Mouse (Mus musculus) layer of hippocampus, adult 18-20 months (tissue): ENCODE results near the gene Otub1. TPM values are rescaled to one million over a fixed set of nuclear protein-coding genes. Genes with fewer than 3 reads are reported as not detected.

Experiments
- DNase-seq, 2 experiments: peaks; one replicate each; pipeline ENCODE4 v3.0.0; 2022; ENCODE audit warnings: low spot score in 2 of 2
- total RNA-seq, 2 experiments: library from RNA; stranded (reverse); gene quantifications; 2 replicates each; pipeline ENCODE4 v1.2.3; 2021

Otub1 gene
- total RNA-seq, 2 experiments from 2014 or later = 306 to 307 TPM

GRCm38 (mm10) chr19:7209907-7210646 is 4.0 kb upstream of the Otub1 start:
- no peak for DNase-seq

DNA sequence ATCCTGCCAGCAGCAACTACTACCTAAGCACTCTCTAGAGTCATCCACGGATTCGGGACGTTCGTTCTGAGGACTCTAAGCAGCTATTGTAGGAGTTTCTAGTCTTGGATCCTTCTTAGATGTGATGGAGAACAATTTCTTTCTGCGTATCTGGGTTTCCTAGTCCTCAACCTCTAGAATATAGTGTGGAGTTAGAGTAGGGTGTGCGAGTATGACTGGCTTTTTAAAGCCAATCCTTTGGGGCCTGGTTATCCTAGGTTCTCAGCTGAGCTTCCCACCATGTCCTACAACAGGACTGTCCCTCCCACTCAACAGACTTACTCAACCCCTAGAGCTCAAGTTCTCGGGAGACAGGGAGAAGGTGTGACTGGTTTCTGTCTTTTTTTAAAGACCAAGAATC is 790 bp downstream of the Otub1 start:
- no peak for DNase-seq

DNA sequence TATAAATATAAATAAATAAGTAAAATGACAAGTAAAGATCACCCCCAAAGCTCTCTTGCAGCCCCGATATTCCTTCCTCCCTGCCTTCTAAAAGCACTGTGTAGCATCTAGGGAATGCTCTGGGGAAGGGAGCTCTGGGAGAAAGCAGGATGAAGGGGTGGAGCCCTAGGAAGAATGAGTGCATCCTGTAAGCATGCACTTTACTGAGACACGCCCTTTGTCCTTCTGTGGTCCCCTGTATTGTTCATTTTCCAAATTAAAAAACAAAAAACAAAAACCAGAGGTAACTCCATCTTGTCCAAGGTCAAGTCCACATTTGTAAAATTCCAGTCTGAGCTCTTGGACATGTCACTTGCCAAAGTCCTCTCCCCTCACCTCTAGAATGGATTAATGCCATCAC is 1.2 kb downstream of the Otub1 start:
- no peak for DNase-seq

- no peak for DNase-seq
Observed at GRCm38 (mm10) chr19:7200427-7200826, 5.7 kb downstream of the Otub1 start.

- DNase-seq = no peak
Observed at GRCm38 (mm10) chr19:7199089-7199488, 7.0 kb downstream of the Otub1 start.

DNA sequence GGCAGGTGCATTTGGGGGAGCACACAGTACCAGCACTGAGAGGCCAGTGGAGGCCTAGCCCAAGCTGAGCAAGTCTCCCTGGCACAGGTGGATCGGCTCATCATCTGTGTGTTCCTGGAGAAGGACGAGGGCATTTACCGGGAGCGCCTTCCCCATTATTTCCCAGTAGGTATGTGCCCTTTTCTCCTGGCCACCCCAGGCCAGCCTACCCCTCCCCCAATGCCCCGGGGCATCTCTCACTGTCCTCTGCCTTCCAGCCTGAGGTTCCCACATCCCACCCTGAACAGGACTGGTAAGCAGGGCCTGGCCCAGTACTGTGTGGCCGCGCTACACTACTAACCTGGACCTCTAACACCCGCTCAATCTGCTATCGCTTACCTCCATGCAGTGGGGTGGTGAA is 8.7 kb downstream of the Otub1 start:
- DNase-seq = no peak

GRCm38 (mm10) chr19:7196741-7197270 is 9.3 kb downstream of the Otub1 start:
- no peak for DNase-seq

- peak in 1 of 2 experiments; percentile 66 for DNase-seq
Observed at GRCm38 (mm10) chr19:7195900-7196728, 10.0 kb downstream of the Otub1 start.

DNA sequence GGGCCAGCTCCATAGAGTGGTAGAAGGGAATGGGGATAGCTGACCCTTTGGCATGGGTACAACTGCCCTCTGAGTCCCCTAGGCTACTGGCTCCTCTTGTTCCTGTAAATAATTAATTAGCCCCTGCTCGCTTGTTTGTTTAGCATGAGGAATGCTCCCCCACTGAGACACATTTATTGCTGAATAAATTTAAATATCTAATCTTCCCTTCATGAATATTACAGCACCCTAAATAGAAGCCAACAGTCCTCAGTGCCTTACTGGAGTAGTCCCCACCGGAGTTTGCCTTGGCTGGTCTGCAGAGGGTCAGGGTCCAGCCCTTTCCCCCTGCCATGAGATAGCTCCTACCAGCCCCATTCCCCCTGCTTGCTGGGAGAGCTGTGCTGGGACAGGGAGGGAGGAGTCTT is 13.6 kb downstream of the Otub1 start:
- DNase-seq = no peak

DNA sequence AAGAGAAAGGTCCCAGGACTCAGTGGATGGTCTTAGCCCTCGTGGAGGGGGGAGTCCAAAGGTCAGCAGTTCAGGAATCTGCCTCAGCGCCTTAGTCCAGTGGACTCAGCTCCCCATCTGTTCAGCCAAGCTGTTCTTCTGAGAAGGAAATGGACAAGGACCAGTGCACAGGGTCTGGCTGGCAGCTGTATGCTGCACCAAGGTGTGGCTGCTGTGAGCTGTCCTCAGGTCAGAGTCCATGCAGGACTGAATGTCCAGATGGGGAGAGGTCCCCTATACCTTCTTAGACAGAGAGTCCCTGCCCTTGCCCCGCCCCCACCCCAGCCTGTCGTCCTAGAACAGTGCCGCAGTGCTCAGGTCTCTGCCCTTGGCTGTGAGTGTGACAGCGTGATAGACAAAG is 14.5 kb downstream of the Otub1 start:
- DNase-seq = no peak

DNA sequence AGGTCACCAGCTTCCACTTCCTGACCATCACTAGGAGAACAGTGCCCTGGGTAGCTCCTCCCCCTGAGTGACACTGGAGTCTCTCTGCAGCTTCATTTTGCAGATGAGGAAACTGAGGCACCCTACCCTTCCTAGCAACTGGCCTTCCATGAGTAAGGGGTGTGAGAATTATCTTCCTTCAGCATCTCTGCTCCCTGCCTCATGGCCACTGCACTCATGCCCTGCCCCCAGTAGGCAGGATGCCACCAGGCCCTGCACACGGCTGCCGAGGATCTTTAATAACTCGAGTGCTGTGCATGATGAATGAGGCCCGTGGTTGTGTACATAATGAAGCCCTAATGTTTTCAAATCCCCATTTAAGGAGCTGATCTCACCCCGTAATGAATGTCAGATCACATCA is 15.1 kb downstream of the Otub1 start:
- DNase-seq = no peak

- no peak for DNase-seq
Observed at GRCm38 (mm10) chr19:7189026-7189425, 17.1 kb downstream of the Otub1 start.

DNA sequence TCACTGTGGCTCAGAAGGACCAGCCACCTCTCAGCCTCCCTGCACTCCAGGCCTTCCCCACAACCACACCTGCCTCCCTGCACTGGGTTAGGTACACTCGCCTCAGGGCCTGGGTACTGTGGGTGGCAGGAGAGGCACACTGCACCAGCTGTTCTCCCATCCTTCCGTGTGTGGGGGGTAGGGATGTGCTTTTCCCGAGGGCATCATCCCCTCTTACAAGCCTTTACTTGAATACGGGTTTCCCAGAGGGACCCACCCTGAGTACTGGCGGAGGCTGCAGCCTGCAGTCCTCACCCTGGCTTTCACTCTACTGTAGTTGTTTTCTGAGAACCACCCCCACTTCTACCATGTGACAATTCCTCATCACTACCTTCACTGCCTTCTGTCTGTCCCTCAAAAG is 19.0 kb downstream of the Otub1 start:
- no peak for DNase-seq

GRCm38 (mm10) chr19:7185715-7186291 is 20.3 kb downstream of the Otub1 start:
- no peak for DNase-seq

DNA sequence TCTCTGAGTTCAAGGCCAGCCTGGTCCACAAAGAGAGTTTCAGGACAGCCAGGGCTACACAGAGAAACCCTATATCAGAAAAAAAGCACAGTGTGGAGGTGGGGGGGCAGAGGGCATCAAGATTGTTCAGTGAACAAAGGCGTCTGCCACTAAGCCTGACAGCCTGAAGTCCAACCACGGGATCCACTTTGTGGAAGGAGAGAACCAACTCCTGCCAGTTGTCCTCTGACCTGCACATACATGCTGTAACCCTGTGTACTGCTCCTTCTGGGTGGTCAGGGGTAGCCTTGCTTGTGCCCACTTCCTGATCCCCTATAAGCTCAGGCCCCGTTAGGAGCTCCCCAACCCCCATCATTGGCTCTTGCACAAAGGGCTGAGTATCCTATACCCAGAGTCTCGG is 21.1 kb downstream of the Otub1 start:
- no peak for DNase-seq

DNA sequence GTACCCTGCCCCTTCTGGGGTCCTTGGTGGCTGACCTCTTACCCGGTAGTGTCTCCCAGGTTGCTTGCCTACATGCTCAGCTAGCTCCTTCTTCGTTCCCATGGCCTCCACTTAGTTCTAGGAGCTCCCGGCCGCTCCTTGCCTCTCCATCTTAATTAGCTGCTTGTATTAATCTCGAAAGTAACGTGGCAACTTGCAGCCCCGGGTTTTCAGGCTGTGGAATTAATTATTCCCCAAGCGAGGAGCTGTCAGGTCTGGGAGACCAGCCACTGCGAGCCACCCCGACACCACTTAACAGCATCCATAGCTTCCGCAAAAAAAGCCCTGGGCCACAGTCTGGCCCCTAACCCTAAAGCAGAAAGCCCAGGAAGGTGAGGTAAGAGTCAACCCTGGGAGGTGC is 22.7 kb downstream of the Otub1 start:
- no peak for DNase-seq

- DNase-seq = peak; percentile 64 to 72
Observed at GRCm38 (mm10) chr19:7182273-7182949, 23.7 kb downstream of the Otub1 start.

DNA sequence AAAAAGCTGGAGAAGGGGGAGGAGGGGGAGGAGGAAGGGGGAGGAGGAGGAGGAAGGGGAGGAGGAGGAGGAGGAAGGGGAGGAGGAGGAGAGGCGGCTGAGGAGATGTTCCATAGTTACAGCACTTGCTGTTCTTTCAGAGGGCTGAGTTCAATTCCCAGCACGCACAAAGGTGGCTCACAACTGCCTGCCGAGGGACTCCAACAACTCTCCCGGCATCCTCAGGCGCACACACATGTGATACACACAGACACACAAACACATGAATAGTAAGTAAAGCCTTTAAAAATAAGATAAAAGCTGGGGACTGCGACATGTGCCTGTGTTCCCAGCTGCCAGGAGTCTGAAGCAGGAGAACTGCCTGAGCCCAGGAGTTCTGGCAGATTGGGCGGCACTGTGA is 24.6 kb downstream of the Otub1 start:
- no peak for DNase-seq

DNA sequence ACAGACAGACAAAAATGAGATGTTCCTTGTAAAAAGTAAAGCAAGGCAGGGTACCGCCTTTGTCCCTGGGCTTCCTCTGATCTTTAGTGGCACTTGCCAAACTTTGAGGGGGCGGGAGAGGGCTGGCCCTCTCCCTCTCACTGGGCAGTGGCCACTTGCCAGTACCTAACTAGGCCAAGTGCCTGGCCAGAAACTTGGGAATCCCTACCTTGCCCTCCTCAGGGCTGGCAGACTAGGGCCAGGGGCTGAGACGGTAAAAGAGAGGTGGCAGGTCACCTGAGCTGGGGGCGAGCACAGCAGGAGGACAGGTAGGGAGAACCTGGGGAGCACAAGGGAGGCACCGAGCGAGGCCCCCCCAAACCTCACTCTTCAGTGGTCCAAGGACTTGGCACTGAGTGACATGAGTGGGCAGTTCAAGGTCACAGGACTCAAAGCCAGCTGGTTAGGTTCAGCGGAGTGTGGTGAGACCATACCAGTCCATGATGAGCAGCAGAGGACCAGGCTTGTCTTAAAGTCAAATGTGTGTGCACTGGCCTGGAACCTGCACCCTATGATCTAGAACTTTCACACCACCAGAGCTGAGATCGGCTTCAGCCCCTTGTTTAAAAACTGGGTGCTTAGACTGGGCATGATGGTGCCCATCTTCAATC is 25.2 kb downstream of the Otub1 start:
- DNase-seq = no peak

DNA sequence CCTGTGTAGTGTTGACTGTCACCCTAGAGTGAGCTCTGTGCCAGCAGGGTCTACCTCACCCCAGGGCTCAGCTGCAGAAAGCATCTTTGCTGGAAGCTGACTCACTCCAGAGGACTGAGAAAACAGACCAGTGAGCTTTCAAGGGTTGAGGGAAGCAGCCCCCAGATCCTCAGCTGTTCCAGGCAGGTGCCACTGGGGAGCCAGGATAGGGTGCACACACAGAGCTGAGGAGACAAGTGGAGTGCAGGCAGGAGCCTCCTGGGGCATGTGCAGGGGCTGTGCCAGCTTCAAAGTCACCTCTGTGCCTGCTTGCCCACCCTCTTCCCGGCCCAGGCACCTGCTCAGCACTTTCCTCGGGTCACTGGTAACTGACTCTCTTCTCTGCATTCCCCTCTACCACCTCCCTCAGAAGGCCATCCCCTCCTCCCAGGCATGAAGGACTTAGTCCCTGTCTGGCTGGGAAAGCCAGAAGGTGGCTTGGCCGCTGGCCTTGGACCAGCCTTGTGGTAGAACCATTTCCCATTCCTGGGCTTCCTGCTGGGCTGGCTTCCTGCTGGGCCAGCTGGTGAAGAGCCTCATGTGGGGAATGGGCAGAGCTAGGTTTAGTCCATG is 27.2 kb downstream of the Otub1 start:
- DNase-seq = no peak
